Mouse (Mus musculus): ENCODE results near the gene Pnkp. TPM values are rescaled to one million over a fixed set of nuclear protein-coding genes. Genes with fewer than 3 reads are reported as not detected.
A peak's percentile ranks its signal among the peaks of the same experiment; 100 is the strongest.

Gene Pnkp
- total RNA-seq (2021), result 10 to 100 TPM; 19.2 to 20.2 TPM
- long read RNA-seq, experiment 1, transcript Pnkp-203 (17 exons, 1,770 nt), result minor isoform, 10 of 47 reads
- long read RNA-seq, experiment 1, transcript Pnkp-201 (16 exons, 2,184 nt), result major isoform, 30 of 47 reads
- long read RNA-seq, experiment 1, partial matches to known transcripts, result 2 of 47 reads
- long read RNA-seq, experiment 1, other reads (novel, unspliced or antisense), result 5 of 47 reads
- long read RNA-seq, experiment 2, transcript Pnkp-201 (16 exons, 2,184 nt), result major isoform, 23 of 38 reads
- long read RNA-seq, experiment 2, transcript Pnkp-202 (15 exons, 1,550 nt), result minor isoform, 5 of 38 reads
- long read RNA-seq, experiment 2, transcript Pnkp-203 (17 exons, 1,770 nt), result minor isoform, 6 of 38 reads
- long read RNA-seq, experiment 2, partial matches to known transcripts, result 2 of 38 reads
- long read RNA-seq, experiment 2, other reads (novel, unspliced or antisense), result 2 of 38 reads

DNA sequence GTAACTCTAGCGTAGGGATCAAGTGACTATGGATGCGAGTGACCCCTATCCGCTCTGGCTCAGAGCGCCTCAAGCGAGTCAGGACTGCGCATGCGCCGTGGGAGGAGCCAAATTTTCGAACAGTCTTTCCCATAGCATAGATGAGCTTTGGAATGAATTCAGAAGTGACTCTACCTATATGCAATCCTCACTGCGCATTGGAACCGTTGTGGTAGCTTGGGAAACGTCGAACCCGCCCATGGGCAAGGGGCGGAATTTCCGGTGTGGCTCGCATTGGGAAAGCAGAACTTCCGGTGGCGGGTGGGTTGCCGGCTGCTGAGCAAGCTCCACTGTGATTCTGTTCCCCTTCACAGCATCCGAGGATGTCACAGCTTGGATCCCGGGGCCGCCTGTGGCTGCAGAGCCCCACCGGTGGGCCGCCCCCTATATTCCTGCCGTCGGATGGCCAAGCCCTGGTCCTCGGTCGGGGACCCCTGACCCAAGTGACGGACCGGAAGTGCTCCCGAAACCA lies at the start of gene Pnkp:
Gene Pnkp (plus strand): TSS at position 98 of the 511 bp plus-strand sequence.
- DNase-seq (ENCODE audit: low spot score), result peak; percentile 86

DNA sequence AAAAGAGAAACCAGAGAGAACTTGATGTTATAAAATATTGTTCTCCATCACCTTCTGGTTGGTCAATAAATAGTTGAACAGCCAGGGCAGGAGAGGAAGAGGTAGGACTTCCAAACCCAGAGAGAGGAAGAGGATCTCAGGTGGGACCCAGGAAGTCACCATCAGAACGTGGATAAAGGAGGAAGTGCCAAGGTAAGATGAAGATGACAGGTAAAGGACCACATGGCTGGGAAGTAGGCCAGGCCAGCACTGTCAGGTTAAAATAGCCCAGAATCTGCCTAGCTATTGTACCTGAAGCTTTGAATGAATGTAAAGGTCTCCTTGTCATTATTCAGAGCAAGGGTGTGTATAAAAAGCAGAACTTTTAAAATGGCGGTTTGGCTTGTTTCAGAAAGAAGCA lies 48.0 kb upstream of the Pnkp start:
- DNase-seq (ENCODE audit: low spot score), result no peak

DNA sequence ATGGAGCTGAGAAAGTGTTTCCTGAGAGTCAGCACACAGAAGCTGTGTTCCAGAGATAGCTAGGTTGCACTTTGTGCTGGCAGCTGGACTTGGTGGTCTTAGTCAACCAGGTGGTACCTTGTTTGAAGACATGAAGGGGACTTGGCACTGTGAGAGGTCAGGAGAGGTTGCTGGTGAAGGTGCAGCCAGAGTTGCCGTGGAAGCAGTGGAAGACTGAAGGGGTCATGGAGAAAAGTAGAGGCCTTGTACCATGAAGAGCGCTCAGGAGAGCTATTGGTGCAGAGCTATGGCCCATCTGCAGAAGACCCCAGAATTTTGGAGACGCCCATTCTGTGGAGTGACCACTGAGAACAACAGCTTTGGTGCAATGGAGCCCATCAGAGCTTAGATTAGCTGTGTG lies 47.5 kb upstream of the Pnkp start:
- DNase-seq (ENCODE audit: low spot score), result no peak

DNA sequence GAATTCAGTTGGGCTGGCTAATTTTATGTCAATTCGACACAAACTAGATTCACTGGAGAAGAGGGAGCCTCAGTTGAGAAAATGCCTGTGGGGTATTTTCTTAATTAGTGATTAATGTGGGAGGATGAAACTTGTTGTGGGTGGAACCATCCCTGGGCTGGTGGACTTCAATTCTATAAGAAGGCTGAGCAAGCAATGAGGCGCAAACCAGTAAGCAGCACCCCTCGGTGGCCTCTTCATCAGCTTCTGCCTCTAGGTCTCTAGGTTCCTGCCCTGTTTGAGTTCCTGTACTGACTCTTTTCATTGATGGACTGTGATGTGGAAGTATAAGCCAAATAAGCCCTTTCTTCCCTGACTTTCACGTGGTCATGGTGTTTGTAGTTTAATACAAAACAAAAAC lies 46.6 kb upstream of the Pnkp start:
- DNase-seq (ENCODE audit: low spot score), result no peak

DNA sequence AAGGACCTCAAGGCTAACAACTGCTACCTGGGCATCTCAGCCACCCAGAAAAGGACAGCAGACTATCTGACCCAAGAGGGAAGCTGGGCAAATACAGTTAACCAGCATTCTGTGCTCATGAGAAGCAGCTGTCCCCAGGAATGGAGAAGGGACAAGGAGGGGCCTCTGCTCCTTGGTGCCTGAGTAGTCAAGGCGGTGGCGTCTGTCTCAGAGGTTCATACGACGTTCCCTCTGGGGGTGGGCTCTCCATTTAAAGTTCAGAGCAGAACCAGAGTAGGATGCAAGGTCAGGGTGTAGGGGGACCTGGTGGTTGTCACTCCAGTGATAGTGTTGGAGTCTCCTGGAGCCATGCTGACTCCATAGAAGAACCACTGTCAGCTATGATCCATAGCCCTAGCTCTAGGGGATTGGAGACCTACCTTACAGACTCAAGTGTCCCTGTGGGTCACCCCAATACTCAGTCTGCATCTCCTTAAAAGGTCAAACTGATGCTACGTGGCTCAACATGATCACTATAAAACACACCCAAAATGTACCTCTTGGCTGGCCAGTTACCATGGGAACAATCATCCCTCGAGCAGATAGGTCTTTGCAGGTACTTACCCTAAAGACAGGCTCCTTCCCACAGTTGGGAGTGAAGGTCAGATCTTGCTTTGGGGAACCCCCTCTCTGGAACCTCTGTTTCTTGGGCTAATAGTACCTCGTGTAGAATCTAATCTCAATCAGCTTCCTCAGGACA lies 46.0 kb upstream of the Pnkp start:
- no peak for DNase-seq (ENCODE audit: low spot score)

DNA sequence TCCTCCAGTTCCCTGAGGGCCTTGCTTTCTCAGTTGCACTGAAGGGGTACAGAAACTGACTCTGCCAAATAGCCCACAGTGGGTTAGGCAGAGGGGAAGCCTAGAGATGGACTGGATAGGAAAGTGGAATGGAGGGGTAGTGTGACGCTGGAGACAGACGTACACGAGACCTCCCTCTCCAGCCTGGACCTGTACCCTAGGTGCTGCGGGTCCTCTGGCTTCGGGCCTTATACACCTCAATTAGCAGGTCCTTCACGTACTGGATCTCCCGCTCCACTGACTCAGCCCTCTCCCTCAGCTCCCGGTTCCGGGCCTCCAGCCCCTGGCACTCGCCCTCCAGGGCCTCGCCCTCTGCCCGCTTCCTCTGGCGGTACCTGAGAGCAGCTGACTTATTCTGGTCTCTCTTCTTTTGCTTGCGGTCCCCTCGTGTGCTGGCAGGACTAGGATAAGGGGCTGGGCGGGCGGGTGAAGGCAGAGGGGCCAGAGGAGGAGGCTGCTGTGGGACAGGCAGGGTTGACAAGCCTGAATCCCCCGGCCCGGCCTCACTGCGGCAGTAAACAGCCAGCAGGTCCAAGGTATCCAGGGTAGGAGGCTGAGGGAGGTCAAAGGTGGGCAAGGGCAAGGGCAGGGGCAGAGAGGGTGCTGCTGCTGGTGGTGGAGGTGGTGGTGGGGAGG lies 44.2 kb upstream of the Pnkp start:
- no peak for DNase-seq (ENCODE audit: low spot score)

DNA sequence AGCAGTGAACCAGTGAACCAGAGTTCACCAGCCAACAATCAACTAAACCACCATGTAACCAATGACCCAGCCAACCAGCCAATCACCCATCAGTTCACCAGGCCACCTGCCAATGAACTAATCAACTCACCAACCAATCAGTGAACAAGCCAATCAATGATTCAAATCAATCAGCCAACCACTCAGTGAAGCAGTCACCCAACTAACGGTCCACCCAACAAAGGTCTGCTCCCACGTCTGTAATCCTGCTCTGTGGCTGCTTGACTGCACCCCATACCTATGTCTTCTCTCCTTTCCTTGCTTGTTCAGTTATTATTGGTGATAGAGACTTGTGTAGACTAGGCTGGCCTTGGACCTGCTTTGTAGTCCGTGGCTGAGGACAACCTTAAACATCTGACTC lies 43.0 kb upstream of the Pnkp start:
- no peak for DNase-seq (ENCODE audit: low spot score)

DNA sequence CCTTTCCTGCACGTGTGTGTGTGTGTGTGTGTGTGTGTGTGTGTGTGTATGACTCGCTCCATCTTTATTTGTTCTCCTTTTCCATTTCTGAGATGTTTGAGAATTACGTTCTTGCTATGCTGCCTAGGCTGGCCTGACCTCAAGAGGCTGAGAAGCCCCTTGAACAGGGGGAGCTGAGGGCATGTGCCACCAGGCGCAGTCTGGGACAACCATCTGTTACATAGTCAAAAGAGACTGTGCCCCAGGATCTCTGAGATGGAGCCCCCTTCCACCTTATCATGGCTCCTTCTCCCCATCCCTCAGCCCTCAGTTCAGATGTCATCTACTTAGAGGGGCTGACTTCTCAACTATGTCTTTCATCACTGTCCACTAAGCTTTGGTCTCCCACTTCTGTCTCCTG lies 42.5 kb upstream of the Pnkp start:
- no peak for DNase-seq (ENCODE audit: low spot score)

DNA sequence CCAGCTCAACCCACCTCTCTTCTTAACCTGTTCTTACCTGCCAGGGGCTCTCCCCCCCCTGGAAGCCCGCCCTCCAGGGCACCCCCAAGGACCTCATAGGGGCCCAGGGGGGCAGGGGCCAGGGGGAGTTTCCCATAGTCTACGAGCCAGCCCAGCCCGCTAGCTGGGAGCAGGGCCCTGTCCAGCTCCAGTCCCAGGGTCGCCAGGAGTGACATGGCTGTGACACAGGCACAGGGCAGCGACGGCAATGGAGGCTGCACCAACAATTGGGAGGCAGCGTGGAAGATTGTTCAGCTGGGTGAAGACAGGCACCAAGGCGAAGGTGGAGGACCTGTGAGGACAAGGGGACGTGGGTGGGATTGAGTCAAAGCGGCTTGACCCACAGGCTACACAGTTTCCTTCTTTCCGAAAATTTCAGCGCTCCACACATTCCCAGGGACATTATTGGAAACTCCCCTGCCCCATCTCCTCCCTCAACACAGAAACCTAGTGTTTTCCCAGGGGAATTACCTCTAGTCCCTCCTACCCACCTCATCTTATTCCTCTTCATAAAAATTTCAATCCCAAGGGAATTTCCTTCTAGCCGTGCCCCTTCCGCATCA lies 41.9 kb upstream of the Pnkp start:
- no peak for DNase-seq (ENCODE audit: low spot score)

DNA sequence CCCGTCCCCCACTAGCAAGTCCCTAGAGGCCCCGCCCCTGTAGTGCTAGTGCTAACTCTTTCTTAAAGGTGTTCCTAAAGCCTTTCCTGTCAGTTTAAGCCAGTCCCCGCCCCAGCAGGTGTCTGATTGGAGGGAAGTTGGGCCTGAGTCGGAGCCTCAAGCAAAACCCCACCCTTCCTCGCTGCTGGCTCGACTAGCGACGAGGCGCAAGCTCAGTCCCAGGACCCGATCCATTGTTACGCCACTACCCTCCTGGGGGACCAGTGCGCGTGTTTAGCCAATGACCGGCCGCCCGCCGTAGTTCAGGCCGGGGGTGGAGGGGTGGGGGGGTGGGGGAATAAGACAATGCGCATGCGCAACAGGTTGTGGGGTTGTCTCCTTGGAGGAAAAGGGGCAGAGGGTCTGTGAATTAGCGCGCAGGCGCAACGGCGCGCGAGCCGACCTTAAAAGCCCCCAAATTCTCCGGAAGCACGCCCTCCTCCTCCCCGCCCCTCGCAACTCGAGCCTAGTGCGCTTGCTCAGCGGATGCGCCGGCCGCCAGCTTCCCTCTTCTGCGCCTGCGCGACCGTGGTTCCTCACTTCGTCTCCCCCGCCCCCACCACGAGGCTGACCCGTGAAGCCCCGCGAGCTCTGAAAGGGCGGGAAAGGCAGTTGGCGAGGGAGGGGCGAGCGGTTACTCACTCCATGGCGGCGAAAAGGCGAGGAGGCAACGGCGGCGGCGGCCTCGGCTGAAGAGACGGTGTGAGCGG lies 41.0 kb upstream of the Pnkp start, which contains the start of the genes Nup62 and Il4i1:
Gene Nup62 (plus strand): TSS at position 368 of the 749 bp plus-strand sequence.
Gene Il4i1 (plus strand): TSS at position 667 of the 749 bp plus-strand sequence.
- DNase-seq (ENCODE audit: low spot score), result peak; percentile 98

DNA sequence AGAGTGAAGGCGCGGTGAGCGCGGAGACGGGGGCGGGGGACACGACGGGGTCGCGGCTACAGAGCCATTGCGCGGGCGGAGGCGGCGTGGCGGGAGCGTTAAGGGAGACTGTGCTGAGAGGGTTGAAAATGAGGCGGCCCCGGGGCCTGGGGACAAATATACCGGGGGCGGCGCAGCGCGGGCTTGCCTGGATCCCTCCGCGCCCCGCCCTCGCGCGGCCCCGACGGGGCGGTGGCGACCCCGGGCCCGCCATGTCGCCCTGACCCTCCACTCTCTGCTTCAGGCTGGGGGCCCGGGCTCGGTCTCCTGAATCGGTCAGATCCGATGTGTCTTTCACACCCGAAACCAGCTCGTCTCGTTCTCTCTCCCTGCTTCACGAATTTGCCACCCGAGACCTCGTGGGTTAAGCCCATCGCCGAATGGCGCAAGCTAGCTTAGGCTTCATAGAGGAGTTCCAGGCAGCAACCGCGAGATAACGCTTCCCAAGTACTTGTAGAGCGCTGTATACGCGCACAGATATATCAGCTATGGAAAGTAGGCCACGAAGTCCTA lies 40.4 kb upstream of the Pnkp start, which contains the start of gene Atf5:
Gene Atf5 (minus strand): TSS at position 189 of the 552 bp plus-strand sequence.
- DNase-seq (ENCODE audit: low spot score), result peak; percentile 68

DNA sequence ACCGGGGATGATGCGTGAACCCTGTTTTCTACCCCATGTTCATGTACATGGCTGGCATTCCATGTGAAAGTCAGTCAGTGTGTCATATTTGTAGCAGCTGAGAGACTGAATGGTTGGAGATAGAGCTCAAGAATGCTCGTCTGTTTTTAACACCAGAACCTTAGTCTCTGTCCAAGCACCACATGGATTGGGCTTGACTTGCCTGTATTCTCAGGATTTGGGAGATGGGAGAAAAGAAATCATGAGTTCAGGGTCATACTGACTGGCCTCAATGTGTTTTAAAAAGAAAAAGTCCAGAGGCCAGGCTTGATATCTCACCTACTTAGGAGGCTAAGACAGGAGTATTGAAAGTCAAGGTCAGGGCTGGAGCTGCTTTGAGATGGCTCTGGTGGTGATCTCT lies 39.5 kb upstream of the Pnkp start:
- no peak for DNase-seq (ENCODE audit: low spot score)

DNA sequence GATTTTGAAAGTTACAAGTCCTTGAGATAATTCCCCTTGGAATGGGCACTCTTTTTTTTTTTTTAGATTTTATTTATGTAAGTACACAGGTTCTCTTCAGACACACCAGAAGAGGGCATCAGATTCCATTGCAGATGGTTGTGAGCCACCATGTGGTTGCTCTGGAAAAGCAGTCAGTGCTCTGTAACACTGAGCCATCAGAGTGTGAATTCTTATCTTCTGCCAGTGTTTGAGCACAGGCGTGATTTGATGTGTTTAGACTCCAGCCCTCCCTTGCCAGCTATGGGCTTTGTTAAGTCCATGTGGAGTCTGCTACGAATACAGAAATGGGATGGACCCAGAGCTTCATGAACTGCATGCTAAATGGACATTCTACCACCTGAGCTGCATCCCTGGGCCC lies 38.8 kb upstream of the Pnkp start:
- DNase-seq (ENCODE audit: low spot score), result no peak

DNA sequence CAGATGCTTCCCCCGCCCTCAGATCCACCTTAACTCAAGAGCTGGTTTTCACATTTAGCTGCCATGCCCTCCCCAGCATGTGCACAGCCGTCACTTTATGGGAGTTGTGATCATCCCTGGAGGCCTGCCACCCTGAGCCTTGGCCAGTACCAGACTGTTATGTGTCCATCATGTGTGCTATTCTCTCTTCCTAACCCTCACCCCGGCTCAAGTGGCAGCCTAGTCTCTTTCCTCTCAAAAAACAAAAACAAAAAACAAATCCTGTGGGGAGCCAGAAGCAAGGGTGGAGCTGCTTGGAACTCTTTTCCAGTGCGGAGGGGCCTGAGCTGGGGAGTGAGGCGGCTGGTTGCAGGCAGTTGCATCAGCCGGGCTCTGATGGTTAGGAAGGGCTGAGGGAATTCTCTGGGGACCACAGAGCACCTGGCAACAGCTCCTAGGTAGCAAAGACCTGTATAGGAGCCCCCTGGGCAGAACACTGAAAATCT lies 38.1 kb upstream of the Pnkp start:
- DNase-seq (ENCODE audit: low spot score), result peak; percentile 77

DNA sequence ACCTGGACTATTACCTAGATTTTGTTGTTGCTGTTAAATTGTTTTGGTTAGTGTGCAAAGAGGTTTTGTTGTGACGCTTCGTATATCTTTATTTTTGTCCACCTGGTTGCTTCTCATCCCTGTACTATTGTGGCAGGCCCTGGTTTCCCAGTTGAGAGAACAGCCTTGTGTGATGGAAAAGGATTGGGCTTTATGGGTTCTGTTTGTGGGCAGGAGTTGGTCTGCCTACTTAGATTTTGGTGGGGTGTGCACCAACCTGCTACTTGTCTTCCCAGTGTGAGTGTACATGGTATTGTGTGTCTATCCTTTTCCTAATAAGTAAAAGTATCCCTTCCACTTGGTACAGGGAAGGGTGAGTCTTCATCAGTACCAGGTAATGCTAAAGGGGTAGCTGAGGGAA lies 37.5 kb upstream of the Pnkp start:
- no peak for DNase-seq (ENCODE audit: low spot score)

DNA sequence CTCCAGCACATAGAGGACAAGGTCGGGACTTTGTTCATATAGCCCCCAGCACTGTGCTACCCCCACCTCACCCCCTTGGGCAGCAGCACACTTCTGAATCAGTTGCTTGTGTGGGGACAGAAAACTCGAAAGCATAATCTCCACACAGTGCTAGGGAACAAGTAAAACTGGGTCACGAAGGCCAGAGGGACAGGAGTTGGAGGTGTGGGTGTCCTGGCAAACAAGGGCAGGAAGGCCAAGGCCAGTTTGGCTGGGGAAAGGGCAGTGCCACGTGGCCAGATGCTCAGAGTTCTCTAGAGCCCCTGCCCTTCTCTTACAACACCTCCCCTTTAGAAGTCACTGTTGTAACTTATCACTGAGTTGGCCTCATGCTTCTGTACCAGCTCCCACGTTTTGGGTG lies 37.1 kb upstream of the Pnkp start:
- no peak for DNase-seq (ENCODE audit: low spot score)

DNA sequence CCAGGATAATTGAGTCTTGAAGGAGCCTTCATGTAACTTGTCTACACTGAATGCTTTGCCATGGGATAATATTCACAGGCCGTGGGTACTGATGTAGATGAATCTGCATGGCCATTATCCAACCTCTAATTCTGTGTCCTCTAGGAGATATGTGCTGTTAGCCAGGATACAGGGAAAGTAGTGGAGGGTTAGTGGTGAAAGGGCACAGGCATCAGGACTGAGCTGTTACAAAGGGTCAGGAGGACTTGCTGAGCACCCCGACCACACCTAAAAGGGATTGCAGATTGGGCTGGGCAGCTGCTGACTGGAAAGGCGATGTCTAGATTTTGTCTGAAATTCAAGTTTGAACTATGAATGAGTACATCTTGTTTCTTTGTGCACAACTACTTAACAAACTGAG lies 36.4 kb upstream of the Pnkp start:
- no peak for DNase-seq (ENCODE audit: low spot score)

DNA sequence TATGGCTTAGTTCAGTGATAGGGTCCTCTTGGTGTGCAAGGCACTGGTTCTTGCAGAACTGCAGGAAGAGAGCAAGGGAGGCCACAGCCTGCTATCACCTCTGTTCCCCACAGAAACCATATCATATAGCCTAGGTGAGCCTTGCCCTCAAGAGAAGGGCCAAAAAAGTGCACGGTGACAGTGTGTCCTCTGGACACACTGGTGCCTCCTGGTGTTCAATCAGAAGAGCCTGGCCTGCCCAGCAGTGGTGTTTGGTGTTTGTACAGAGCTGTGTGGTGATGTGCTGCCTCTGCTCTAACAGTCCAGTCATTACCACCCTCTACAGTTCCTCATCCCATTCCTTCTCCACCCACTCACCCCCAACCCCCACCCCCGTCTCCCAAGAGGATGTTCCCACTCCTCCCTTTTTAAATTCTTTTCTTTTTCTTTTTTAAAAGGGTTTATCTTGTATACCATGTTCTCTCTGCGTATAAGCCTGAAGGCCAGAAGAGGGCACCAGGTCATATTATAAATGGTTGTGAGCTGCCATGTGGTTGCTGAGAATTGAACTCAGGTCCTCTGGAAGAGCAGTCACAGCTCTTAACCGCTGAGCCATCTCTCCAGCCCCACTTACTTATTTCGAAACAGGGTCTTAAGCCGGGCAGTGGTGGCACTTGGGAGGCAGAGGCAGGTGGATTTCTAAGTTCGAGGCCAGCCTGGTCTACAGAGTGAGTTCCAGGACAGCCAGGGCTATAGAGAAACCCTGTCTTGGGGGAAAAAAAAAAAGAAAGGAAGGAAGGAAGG lies 35.1 kb upstream of the Pnkp start:
- no peak for DNase-seq (ENCODE audit: low spot score)

DNA sequence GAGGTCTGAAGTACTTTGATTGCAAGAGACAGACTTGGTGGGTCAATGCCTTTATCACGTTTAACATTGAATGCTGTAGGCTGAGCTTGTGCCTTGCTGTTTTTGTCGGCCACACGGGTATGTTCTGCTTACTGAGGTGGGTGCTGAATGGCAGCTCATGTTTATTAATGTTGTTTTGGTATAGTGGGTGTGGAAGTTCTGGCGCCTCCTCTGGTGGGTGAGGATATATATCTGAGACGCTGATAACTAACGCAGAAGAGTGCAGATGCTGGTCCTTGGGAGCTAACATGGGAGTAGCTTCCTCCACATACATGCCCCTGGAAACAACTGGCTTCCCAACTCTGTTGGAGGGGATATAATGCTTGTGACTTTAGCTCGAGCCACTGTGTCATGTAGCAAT lies 33.5 kb upstream of the Pnkp start:
- no peak for DNase-seq (ENCODE audit: low spot score)

Data from gastrocnemius, adult 18-20 months (tissue).